Mouse (Mus musculus) forebrain, embryonic 11.5 days (tissue): ENCODE results near the gene Tmco3. TPM values are rescaled to one million over a fixed set of nuclear protein-coding genes. Genes with fewer than 3 reads are reported as not detected.

Experiments
- ATAC-seq: fragments of 200-750 bp; cut with Nextera tagmentation; replicated peaks from 2 replicates; pipeline ENCODE4 v1.8.0; 2017; ENCODE audit warnings: moderate TSS enrichment; ENCODE audit not compliant: low FRiP score
- DNase-seq: peaks from one replicate; pipeline ENCODE4 v3.0.0-alpha.2; 2017; ENCODE audit warnings: low spot score
- H3K27ac ChIP-seq: fragments of 300-500 bp; sonication (generic); 2 replicates; pipeline ENCODE4 v1.5.1; 2014; ENCODE audit warnings: low read depth, low read length
- H3K27me3 ChIP-seq: fragments of 300-500 bp; sonication (generic); 2 replicates; pipeline ENCODE4 v1.6.1; 2014; ENCODE audit warnings: mild to moderate bottlenecking, low read length, mixed read lengths; ENCODE audit not compliant: control insufficient read depth, insufficient read depth
- H3K36me3 ChIP-seq: fragments of 300-500 bp; sonication (generic); 2 replicates; pipeline ENCODE4 v1.6.1; 2014; ENCODE audit warnings: mild to moderate bottlenecking, low read length, moderate library complexity, mixed read lengths; ENCODE audit not compliant: control insufficient read depth, insufficient read depth
- H3K4me1 ChIP-seq: fragments of 300-500 bp; sonication (generic); replicated peaks from 2 replicates; pipeline ENCODE4 v1.6.1; 2014; ENCODE audit warnings: low read length, mixed read lengths; ENCODE audit not compliant: control insufficient read depth, insufficient read depth
- H3K4me2 ChIP-seq: fragments of 300-500 bp; sonication (generic); 2 replicates; pipeline ENCODE4 v1.6.1; 2014; ENCODE audit warnings: low read depth, mild to moderate bottlenecking, low read length, moderate library complexity, mixed read lengths; ENCODE audit not compliant: severe bottlenecking
- H3K4me3 ChIP-seq: fragments of 300-500 bp; sonication (generic); 2 replicates; pipeline ENCODE4 v1.5.1; 2014; ENCODE audit warnings: low read depth, low read length
- H3K9ac ChIP-seq: fragments of 300-500 bp; sonication (generic); 2 replicates; pipeline ENCODE4 v1.6.1; 2014; ENCODE audit warnings: low read length
- H3K9me3 ChIP-seq: fragments of 300-500 bp; sonication (generic); 2 replicates; pipeline ENCODE4 v1.6.1; 2016; ENCODE audit warnings: low read length, mixed read lengths; ENCODE audit not compliant: control insufficient read depth
- WGBS: fragments of 180-500 bp; shearing (Covaris S2); extraction: QIAGEN DNeasy Blood & Tissue Kit; methylation state at CpG from one replicate; pipeline ENCODE4 v1.1.7; 2014; 5-methylcytosine and 5-hydroxymethylcytosine counted together
- polyA plus RNA-seq: library from polyadenylated mRNA; unstranded; fragments of >200 nt; fragmentation: Nextera tagmentation; extraction: Ambion mirVana; gene quantifications from 2 replicates; pipeline ENCODE4 v1.2.1, GENCODE M21; 2014

Gene Tmco3
- polyA plus RNA-seq, 1 experiment from 2014 or later: 40.0 TPM

DNA sequence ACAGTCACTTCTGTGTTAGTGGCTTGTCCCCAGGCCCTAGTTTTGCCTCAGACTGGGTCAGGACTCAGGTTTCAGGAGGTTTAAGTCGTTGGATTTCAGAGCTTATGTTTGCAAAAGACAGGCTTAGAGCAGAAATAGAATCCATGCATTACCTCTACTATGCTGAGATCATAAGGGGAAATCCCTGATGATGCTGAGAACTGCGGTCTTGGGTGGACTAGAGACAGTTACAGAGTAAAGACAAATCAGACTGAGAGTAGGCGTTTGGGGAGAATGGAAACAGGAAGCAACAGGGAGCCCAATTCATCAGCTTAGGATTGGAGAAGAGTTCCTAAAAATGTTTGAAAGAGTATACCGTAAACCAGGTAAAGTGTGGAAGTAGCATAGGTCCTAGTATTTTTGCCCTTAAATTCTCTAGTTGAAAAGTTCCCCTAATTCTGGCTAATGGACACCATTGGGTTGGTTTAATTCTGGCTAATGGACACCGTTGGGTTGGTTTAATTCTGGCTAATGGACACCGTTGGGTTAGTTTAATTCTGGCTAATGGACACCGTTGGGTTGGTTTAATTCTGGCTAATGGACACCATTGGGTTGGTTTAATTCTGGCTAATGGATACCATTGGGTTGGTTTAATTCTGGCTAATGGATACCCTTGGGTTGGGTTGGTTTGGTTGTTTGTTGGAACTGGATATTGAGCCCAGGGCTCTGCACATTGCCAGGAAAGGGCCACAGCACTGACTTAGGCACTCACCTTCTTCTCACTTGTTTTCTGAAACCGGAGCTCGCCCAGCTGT lies 5.9 kb downstream of the Tmco3 start:
- no peak overlapping the region for H3K4me3 ChIP-seq
- no peak for DNase-seq
- no peak overlapping the region for H3K27ac ChIP-seq
- ATAC-seq: no peak
- 94% methylated on average over 9 of the region's 9 CpGs for WGBS
- no peak overlapping the region for H3K9ac ChIP-seq
- H3K9me3 ChIP-seq: no peaks in the 10 kb centered on the region
- H3K27me3 ChIP-seq: no peaks in the 10 kb centered on the region
- peaks cover 3% of the 10 kb centered on the region; the same call in 1 of the 2 replicates for H3K36me3 ChIP-seq
- H3K4me1 ChIP-seq: peaks cover 2% of the 10 kb centered on the region; the same call in 1 of the 2 replicates
- no peak overlapping the region for H3K4me2 ChIP-seq

DNA sequence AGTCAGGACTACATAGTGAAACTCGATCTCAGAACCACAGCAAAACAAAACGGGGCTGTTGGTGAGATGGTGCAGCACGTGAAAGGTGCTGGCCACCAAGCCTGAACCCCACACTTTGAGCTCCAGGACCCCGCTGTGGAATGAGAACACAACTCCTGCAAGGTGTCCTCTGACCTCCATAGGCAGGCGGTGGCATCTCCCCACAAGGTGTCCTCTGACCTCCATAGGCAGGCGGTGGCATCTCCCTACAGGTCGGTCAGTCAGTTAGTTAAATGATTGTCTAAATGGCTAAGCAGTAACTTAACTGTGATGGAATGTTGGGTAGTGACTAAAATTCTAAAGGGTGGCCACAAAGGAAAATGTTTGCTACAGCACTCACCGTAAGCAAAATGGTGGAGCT lies 11.6 kb downstream of the Tmco3 start:
- H3K4me1 ChIP-seq: no peaks in the 10 kb centered on the region

GRCm38 (mm10) chr8:13301036-13301435 lies 13.0 kb downstream of the Tmco3 start:
- Histone ChIP-seq H3K4me2 (no peak overlapping the region), H3K27ac (no peak overlapping the region), H3K9ac (no peak overlapping the region), H3K4me1 (no peaks in the 10 kb centered on the region), H3K4me3 (no peak overlapping the region), H3K27me3 (no peaks in the 10 kb centered on the region), H3K9me3 (no peaks in the 10 kb centered on the region), H3K36me3 (peaks cover 11% of the 10 kb centered on the region; the same call in 1 of the 2 replicates)
- no peak for DNase-seq
- no peak for ATAC-seq
- whole genome bisulfite sequencing: 97% methylated on average over 7 of the region's 7 CpGs

More for the DNA sequence above, 11.6 kb downstream of the Tmco3 start:
- H3K9ac ChIP-seq: no peak overlapping the region
- WGBS: 96% methylated on average over 8 of the region's 8 CpGs
- no peak overlapping the region for H3K4me2 ChIP-seq
- DNase-seq: no peak
- ATAC-seq: no peak
- no peaks in the 10 kb centered on the region for H3K27me3 ChIP-seq
- no peak overlapping the region for H3K27ac ChIP-seq
- H3K4me3 ChIP-seq: no peak overlapping the region
- H3K36me3 ChIP-seq: peaks cover 11% of the 10 kb centered on the region; the same call in 1 of the 2 replicates
- no peaks in the 10 kb centered on the region for H3K9me3 ChIP-seq

DNA sequence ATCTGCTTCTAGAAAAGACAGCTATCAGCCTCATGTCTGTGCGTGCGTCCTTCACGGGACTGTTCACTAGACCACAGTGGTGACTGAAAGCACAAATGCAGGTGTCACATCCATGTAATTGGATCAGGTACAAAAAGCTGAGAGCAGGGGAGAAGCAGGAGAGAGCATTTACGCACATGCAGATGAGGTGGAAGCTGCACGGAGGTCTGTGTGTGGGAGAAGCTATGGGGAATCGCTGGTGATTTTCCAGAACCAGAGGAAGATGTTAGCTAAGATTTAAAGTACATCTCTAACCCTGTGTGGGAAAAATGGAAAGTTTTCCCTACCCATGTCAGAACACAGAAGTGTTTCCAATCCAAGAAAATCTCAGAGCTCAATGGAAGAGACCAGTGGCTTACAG lies 17.5 kb downstream of the Tmco3 start:
- peaks cover 2% of the 10 kb centered on the region; the same call in 1 of the 2 replicates for H3K36me3 ChIP-seq

DNA sequence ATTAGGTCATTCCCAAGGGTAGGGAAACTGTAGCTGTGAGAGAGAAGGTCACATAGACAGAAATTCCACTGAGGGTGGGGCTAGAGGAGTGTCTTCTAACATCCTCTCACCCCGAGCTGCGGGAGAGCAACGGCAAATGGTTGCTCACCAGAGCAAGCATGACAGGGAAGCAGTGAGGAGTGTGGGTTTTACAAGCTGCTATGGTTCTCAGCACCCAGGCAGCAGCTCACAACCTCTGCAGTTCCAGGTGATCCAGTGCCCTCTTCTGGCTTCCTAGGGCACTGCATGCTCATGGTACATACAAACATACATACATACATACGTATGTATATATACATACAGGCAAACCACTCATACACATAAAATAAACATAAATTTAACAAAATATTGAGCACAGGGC lies 17.9 kb downstream of the Tmco3 start:
- WGBS: 97% methylated on average over 4 of the region's 4 CpGs
- DNase-seq: no peak

More for the DNA sequence above, 17.5 kb downstream of the Tmco3 start:
- no peak for DNase-seq
- WGBS: 89% methylated on average over 6 of the region's 6 CpGs
- no peaks in the 10 kb centered on the region for H3K9me3 ChIP-seq
- H3K9ac ChIP-seq: no peak overlapping the region
- no peaks in the 10 kb centered on the region for H3K4me1 ChIP-seq
- H3K27me3 ChIP-seq: no peaks in the 10 kb centered on the region
- H3K27ac ChIP-seq: no peak overlapping the region
- no peak for ATAC-seq
- no peak overlapping the region for H3K4me3 ChIP-seq
- no peak overlapping the region for H3K4me2 ChIP-seq

GRCm38 (mm10) chr8:13306309-13306909 lies 18.4 kb downstream of the Tmco3 start:
- Histone ChIP-seq H3K4me2 (no peak overlapping the region), H3K36me3 (peaks cover 2% of the 10 kb centered on the region; the same call in 1 of the 2 replicates), H3K9me3 (no peaks in the 10 kb centered on the region), H3K27me3 (no peaks in the 10 kb centered on the region), H3K4me1 (no peaks in the 10 kb centered on the region), H3K9ac (no peak overlapping the region), H3K4me3 (no peak overlapping the region), H3K27ac (no peak overlapping the region)
- DNase-seq (no peak), ATAC-seq (no peak)
- WGBS: 84% methylated on average over 7 of the region's 7 CpGs

More for the DNA sequence above, 17.9 kb downstream of the Tmco3 start:
- H3K9ac ChIP-seq: no peak overlapping the region
- no peak for ATAC-seq
- H3K4me1 ChIP-seq: no peaks in the 10 kb centered on the region
- no peak overlapping the region for H3K4me3 ChIP-seq
- no peak overlapping the region for H3K4me2 ChIP-seq
- H3K36me3 ChIP-seq: peaks cover 2% of the 10 kb centered on the region; the same call in 1 of the 2 replicates
- H3K27ac ChIP-seq: no peak overlapping the region
- H3K9me3 ChIP-seq: no peaks in the 10 kb centered on the region
- no peaks in the 10 kb centered on the region for H3K27me3 ChIP-seq

GRCm38 (mm10) chr8:13306916-13307315 lies 18.9 kb downstream of the Tmco3 start:
- Histone ChIP-seq H3K36me3 (peaks cover 2% of the 10 kb centered on the region; the same call in 1 of the 2 replicates), H3K4me1 (no peaks in the 10 kb centered on the region), H3K4me3 (no peak overlapping the region), H3K27me3 (no peaks in the 10 kb centered on the region), H3K9ac (no peak overlapping the region), H3K4me2 (no peak overlapping the region), H3K27ac (no peak overlapping the region), H3K9me3 (no peaks in the 10 kb centered on the region)
- DNase-seq (no peak), ATAC-seq (no peak)
- WGBS: 88% methylated on average over 9 of the region's 9 CpGs

GRCm38 (mm10) chr8:13314922-13315321 lies 26.9 kb downstream of the Tmco3 start:
- no peaks in the 10 kb centered on the region for H3K4me1 ChIP-seq
- H3K27ac ChIP-seq: no peak overlapping the region
- WGBS: 80% methylated on average over 3 of the region's 3 CpGs
- H3K4me2 ChIP-seq: no peak overlapping the region
- H3K9me3 ChIP-seq: no peaks in the 10 kb centered on the region
- ATAC-seq (no peak), DNase-seq (no peak)
- H3K27me3 ChIP-seq: no peaks in the 10 kb centered on the region
- H3K4me3 ChIP-seq: no peak overlapping the region
- peaks cover 2% of the 10 kb centered on the region; the same call in 1 of the 2 replicates for H3K36me3 ChIP-seq
- H3K9ac ChIP-seq: no peak overlapping the region
